Mouse (Mus musculus) left cerebral cortex, adult 2 months (tissue): ENCODE data around the gene Zeb2. TPM values are rescaled to one million over a fixed set of nuclear protein-coding genes. Genes with fewer than 3 reads are reported as not detected.
A peak's percentile ranks its signal among the peaks of the same experiment; 100 is the strongest.

ENCODE experiments used
- DNase-seq, 2 experiments: peaks; one replicate each; pipeline ENCODE4 v3.0.0; 2021 to 2022; ENCODE audit warnings: low spot score in 2 of 2, mixed read lengths in 1 of 2; ENCODE audit errors: extremely low spot score in 1 of 2
- H3K27ac ChIP-seq: fragments of 200-600 bp; 2 replicates; pipeline ENCODE4 v1.8.1; 2022
- H3K4me3 ChIP-seq: fragments of 200-600 bp; 2 replicates; pipeline ENCODE4 v1.8.1; 2022
- CTCF ChIP-seq: fragments of 200-600 bp; IDR thresholded peaks from 2 replicates; pipeline ENCODE4 v1.8.1; 2022; ENCODE audit warnings: antibody characterized with exemption, mild to moderate bottlenecking, moderate library complexity
- intact Hi-C: fragments of 180-260 bp; cut with DNase I; formaldehyde crosslinking; loops from one replicate; pipeline ENCODE4 v1.15.1; 2025
- total RNA-seq, 2 experiments: library from RNA; stranded (reverse); gene quantifications; 2 replicates each; pipeline ENCODE4 v1.2.3; 2021

Gene Zeb2
- total RNA-seq, 2 experiments from 2014 or later: 156 to 181 TPM

DNA sequence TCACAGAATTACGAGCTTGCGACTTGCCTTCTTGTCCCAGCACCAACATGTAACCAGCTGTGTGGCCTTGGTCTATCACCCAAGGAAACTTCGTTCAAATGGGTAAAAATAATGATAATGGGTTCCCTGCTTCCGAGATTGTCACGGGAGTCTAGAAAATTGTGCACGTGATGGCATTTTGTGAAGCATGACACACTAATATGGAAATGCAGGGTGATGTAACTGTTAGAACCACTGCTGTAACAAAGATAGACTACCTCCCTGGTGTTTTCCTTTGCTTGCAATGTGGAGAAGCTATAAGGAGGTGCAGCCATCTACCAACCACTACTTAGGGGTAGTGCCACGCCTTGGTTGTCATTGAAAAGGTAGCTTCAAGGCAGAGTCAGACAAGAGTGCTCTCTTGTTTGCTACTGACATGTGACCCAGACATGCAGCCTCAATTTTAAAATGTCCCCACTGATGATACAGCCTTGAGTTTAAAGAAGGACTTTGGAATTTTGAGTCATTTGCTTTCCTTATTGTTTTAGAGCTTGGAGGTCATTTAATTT lies 89.0 kb downstream of the Zeb2 start:
- no peak overlapping the region for H3K4me3 ChIP-seq
- intact Hi-C loops: loop anchor here (10.0 kb wide), 1 partner anchor 393 kb away; no protein-coding TSS in a partner anchor
- DNase-seq: no peak
- H3K27ac ChIP-seq: peak overlapping the region; percentile 38
- TF ChIP-seq CTCF: no peak

DNA sequence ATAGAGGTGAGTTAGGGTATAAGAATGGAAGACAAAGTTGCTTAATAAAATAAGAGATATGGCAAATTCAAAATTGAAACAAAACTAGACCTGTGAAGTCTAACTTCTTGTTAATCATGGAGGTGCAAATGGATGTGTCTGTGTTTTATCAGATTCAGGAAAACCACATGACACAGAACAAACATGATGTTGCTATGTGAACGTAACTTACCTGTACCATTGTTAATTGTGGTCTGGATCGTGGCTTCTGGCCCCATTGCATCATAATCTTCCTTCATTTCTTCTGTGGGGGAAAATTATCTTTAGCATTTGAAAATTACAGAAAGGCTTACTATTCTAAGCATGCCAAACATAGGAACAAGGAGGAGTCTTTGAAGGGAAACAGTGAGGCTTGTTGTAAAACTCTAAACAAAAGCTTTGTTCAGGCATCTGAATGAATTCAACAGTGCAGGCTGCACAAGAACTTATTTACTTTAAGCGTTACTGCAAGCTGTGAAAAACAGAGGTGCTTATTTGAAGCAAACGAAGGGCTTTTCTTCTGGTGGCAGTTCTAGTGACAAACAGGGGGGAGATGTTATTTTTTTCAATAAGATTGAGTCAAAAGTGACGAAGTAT lies 99.9 kb downstream of the Zeb2 start:
- intact Hi-C loops: loop anchor here (10.0 kb wide), 1 partner anchor 1428 kb away; no protein-coding TSS in a partner anchor
- DNase-seq: no peak
- Histone ChIP-seq H3K4me3 (no peak overlapping the region), H3K27ac (peak overlapping the region; percentile 76)
- TF ChIP-seq CTCF: no peak

DNA sequence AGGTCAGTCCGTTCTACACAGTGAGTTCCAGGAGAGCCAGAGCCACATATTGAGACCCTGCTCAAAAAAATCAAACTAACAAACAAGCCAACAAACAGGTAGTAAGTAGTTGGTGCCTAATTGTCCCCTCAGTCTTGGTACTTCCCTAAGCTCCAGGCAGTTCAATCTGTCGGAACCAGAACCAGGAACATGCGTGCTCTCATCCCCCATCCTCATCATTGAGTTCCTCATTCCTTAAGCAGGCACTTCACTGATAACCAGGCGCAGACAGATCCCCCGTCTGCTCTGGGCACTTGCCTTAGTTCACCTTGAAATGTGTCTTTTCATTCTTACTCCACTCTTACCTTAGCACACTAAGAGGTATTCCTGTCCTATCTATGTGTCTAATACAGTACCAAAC lies 103.9 kb downstream of the Zeb2 start:
- no peak for DNase-seq
- intact Hi-C loops: loop anchor here (10.0 kb wide), 1 partner anchor 1431 kb away; no protein-coding TSS in a partner anchor
- no peak for TF ChIP-seq CTCF
- H3K27ac ChIP-seq: peak overlapping the region; percentile 30; the same call in 1 of the 2 replicates
- no peak overlapping the region for H3K4me3 ChIP-seq

DNA sequence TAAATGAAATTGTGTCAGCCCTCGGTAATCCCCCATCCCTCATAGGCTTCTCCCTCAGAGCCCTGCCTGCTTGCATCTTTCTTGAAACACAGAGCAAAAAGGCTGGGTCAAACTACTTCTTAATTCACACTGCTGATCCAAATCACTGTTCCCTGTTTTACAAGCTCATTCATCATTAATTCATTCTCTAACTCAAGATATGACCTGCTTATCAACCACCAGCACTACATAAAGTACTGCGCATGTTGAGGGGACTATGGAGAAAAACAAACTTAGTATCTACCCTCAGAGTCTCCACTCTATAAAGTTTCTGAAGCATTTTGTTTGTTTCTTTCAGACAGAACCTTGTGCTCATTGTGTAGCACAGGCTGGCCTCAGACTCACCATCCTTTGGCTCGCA lies 104.5 kb downstream of the Zeb2 start:
- no peak for TF ChIP-seq CTCF
- Histone ChIP-seq H3K27ac (no peak overlapping the region), H3K4me3 (no peak overlapping the region)
- intact Hi-C loops: loop anchor here (10.0 kb wide), 1 partner anchor 1432 kb away; no protein-coding TSS in a partner anchor
- DNase-seq: no peak

DNA sequence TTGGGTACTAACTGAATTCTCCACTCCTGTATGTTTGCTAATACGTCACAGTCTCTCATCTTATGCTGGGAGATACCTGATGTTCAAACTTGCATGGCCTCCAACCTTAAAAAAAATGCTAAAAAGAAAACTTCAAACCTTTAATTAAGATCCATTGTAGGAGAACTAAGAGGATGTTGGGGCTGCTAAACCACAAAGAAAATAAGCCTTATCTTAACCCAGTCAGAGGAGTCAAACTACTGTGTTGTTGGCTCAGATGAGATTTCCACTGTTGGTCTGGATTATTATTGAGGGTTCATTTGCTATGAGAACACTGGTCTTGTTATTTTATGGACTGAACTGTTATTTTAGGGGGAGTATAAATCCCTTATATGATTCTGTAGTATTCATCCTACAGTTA lies 106.5 kb downstream of the Zeb2 start:
- no peak for TF ChIP-seq CTCF
- intact Hi-C loops: loop anchor here (10.0 kb wide), 1 partner anchor 1434 kb away; no protein-coding TSS in a partner anchor
- DNase-seq: no peak
- Histone ChIP-seq H3K4me3 (no peak overlapping the region), H3K27ac (no peak overlapping the region)

DNA sequence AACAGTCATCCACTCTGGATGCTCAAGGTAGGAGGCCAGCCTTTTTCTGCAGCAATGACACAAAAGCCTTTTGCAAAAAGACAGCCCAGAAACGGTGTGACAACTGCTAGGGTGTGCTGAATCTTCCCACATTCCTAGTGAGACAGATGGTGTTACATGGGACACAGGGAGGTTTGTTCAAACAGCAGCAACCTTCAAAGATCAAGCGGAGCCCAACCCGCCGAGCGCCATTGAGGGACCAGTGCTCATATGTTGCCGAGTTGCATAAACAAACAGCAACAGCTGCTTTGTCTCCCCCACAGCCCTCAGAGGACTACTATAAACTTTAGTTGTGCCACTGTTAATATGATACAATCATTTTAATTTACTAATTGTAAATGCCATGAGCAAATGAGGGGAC lies 117.3 kb downstream of the Zeb2 start:
- no peak overlapping the region for H3K4me3 ChIP-seq
- intact Hi-C loops: loop anchor here (5.0 to 10.0 kb wide), 3 partner anchors 73 to 1015 kb away; partner anchors contain the start of gene Gtdc1
- TF ChIP-seq CTCF: no peak
- H3K27ac ChIP-seq: peak overlapping the region; percentile 72
- DNase-seq: peak; percentile 47 to 57

DNA sequence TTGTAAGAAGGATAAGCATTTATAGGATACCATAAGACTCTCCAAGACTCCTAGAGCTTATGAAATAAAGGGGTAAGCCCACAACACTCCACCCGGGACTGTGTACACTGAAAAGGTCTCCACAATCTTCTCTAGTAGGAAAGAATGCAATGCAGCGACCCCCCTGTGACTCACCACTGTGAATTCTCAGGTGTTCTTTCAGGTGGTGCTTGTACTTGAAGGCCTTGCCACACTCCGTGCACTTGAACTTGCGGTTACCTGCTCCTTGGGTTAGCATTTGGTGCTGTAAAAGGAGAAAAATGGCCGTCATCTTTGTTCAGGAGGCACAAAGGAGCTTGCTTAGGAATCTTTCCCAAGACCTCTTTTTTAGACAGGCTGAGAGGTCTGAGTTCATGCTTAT lies 118.5 kb downstream of the Zeb2 start:
- H3K27ac ChIP-seq: peak overlapping the region; percentile 72
- intact Hi-C loops: loop anchor here (5.0 to 10.0 kb wide), 2 partner anchors 71 to 444 kb away; partner anchors contain the start of gene Gtdc1
- no peak for TF ChIP-seq CTCF
- no peak overlapping the region for H3K4me3 ChIP-seq
- peak in 1 of 2 experiments; percentile 9 for DNase-seq

DNA sequence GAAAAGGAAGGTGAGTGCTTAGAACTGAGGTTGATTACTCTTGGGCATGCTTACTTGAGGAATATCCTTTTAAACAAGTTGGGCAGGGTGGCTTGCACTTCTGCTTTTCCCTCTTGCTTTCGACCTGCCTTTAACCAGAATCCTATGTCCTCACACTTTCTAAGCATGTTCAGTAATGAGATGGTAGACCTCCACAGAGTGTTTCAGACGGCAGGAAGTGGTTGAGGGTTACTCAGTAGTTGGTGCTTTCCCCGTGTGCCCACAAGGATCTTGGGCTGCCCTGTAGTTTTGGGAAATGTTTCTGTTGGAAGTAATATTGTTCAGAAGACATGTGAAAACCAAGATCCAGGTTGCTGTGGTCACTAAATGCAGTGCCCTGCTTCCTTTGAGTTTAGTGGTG lies 135.5 kb downstream of the Zeb2 start:
- Histone ChIP-seq H3K4me3 (no peak overlapping the region), H3K27ac (no peak overlapping the region)
- TF ChIP-seq CTCF: no peak
- intact Hi-C loops: no loop called here
- DNase-seq: no peak

DNA sequence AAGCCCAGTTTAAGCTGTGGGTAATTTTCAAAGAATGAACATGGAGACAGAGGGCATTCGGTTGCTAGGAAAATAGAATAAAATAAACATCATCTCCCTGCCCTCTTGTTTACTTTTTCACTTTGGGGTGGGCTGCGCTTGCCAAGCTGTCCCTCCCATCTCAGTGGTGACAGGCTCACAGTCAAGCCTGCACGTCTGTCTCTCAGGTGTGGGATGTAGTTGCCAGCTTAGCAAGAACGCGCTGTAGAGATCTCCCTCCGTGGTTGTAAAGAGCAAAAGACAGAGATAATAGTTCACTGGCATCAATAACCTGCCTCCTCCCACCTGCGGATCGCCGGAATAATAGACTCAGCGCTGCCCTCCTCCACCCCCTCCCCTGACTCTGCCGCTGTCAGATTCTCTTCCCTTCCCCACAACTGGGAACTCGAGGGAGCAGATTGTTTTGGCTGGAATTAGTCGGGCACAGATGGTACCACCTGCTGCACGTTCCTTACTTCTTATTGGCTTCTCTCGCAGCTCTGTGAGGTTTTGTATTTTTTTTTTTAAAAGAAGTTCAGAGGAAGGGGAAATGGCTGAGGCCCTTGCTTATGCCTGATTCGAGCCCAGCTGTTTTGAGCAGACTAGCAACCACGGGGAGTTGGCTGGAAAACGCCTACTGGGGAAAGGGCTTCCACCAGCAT lies 138.0 kb downstream of the Zeb2 start:
- intact Hi-C loops: no loop called here
- Histone ChIP-seq H3K27ac (no peak overlapping the region), H3K4me3 (peak overlapping the region; percentile 34)
- no peak for TF ChIP-seq CTCF
- peak in 1 of 2 experiments; percentile 41 for DNase-seq

DNA sequence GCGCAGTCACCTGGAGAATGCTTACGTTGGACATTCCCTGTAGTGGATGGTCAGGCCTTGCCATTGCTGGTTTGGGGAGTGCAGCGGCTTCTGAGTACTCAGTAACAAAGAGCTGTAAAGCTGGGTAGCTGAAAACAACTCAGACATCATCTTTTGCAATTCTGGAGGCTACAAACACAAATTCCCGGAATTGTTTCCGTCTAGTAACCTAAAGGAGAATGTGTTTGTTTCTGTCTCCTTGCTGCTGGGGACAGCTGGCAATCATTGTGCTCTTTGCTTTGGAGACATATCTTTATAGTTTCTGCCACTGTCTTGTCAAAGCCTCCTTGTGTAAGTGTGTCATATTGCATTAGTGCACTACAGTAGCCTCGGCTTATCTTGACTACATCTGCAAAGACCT lies 139.2 kb downstream of the Zeb2 start:
- no peak for TF ChIP-seq CTCF
- Histone ChIP-seq H3K27ac (no peak overlapping the region), H3K4me3 (no peak overlapping the region)
- DNase-seq: no peak
- intact Hi-C loops: no loop called here

DNA sequence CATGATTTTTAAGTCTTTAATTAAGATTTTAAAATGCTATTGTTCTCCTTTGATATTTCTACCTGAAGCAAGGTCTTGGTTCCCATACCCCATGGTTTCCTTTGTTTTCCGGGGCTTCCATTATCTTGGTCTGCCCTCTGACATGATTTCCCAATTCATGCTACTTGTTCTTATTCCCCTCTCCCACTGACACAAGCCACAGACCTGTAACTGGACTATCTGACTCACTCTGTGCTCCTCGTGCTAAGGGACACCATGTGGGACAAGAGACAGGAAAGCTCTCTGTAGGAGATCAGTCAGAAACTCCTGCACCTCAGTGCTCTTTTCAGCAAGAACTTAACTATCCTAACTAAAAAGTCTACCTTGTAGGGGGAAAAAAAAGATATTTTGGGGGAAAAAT lies 139.6 kb downstream of the Zeb2 start:
- Histone ChIP-seq H3K4me3 (no peak overlapping the region), H3K27ac (no peak overlapping the region)
- no peak for DNase-seq
- intact Hi-C loops: no loop called here
- TF ChIP-seq CTCF: no peak

DNA sequence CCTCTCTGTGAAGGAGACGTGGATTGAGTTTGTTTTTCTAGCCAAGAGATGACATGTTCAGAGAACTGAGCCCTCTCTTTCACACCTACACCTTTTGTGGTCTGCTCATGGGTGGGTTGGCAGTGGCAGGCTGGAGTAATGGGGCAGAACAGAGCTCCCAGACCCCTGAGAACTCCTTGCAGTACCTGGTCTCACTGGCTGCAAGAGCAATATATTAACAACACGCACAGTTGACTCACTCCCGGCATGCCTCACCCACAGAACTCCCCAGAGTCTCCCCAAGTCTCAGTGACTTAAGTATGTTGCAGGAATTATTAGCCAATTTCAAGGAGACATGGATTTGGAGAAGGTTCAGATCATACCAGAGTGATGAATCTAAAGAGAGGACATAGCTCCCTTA lies 140.1 kb downstream of the Zeb2 start:
- intact Hi-C loops: no loop called here
- H3K4me3 ChIP-seq: no peak overlapping the region
- H3K27ac ChIP-seq: no peak overlapping the region
- no peak for TF ChIP-seq CTCF
- DNase-seq: no peak
